In the genomic region with DNA sequence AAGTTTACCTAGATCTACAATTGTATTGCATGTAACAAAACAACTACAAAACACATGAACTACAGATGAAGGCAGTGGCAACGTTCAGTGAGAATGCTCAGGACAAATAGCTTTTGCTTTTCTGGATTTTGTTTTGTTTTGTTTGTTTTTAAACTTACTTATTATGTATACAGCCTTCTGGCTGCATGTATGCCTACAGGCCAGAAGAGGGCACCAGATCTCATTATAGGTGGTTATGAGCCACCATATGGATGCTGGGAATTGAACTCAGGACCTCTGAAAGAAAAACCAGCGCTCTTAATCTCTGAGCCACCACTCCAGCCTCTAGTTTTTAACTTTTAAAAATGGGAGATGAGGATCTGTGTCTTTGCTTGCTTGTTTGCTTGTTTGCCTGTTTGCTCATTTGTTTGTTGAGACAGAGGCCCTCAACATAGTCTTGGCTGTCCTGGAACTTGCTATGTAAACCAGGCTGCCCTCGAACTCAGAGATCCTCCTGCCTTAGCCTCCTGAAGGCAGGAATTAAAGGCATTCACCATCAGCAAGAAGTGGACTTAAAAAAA, we compare ENCODE assay signal across 8 mouse cellular contexts. TPM values are rescaled to one million over a fixed set of nuclear protein-coding genes. Genes with fewer than 3 reads are reported as not detected.
DNase-seq lines count a peak whose midpoint lies in the region; ATAC-seq lines count a peak whose summit lies in the region.

No protein-coding gene starts in this region.

- no peak for DNase-seq in heart, postnatal 10 days
- DNase-seq in MN1 (ENCODE audit: low spot score), result peak; percentile 42
- no peak for DNase-seq in hindbrain, embryonic 10.5 days (ENCODE audit: low spot score)
- no peak for DNase-seq in midbrain, embryonic 10.5 days (ENCODE audit: low spot score)
- DNase-seq in embryo, embryonic 9.5 days (ENCODE audit: extremely low spot score), result no peak
- DNase-seq in gastrocnemius, adult 18-20 months (ENCODE audit: low spot score), result no peak
- no peak for DNase-seq in layer of hippocampus, adult 9-11 months

- H3K9me3 ChIP-seq in heart, embryonic 15.5 days (replicated peaks), result no peaks in the 10 kb centered on the region
- H3K9me3 ChIP-seq in hindbrain, embryonic 10.5 days, result no peaks in the 10 kb centered on the region
- no peaks in the 10 kb centered on the region for H3K9me3 ChIP-seq in midbrain, embryonic 10.5 days (replicated peaks)

- peak overlapping the region; percentile 74 for H3K4me3 ChIP-seq in heart, embryonic 15.5 days
- peak overlapping the region; percentile 76 for H3K4me3 ChIP-seq in hindbrain, embryonic 10.5 days
- peak overlapping the region; percentile 75 for H3K4me3 ChIP-seq in midbrain, embryonic 10.5 days

- H3K4me1 ChIP-seq in heart, embryonic 15.5 days (replicated peaks), result no peaks in the 10 kb centered on the region
- no peaks in the 10 kb centered on the region for H3K4me1 ChIP-seq in hindbrain, embryonic 10.5 days (replicated peaks)
- H3K4me1 ChIP-seq in midbrain, embryonic 10.5 days, result peaks cover 5% of the 10 kb centered on the region; the same call in 1 of the 2 replicates

- H3K27me3 ChIP-seq in heart, embryonic 15.5 days, result no peaks in the 10 kb centered on the region
- H3K27me3 ChIP-seq in hindbrain, embryonic 10.5 days (ENCODE audit: insufficient read depth, poor library complexity, severe bottlenecking), result peaks cover 7% of the 10 kb centered on the region; the same call in 1 of the 2 replicates
- H3K27me3 ChIP-seq in midbrain, embryonic 10.5 days (ENCODE audit: low read depth, poor library complexity, severe bottlenecking), result no peaks in the 10 kb centered on the region

- H3K27ac ChIP-seq in heart, embryonic 15.5 days, result peak overlapping the region; percentile 91; the same call in 1 of the 2 replicates
- no peak overlapping the region for H3K27ac ChIP-seq in hindbrain, embryonic 10.5 days
- no peak overlapping the region for H3K27ac ChIP-seq in midbrain, embryonic 10.5 days (replicated peaks)

- ATAC-seq in heart, embryonic 15.5 days (replicated peaks; ENCODE audit: insufficient number of reproducible peaks, insufficient read depth, low FRiP score, low read depth), result no peak

- WGBS in heart, embryonic 15.5 days, result 71% methylated on average over 3 of the region's 3 CpGs
- 64% methylated on average over 3 of the region's 3 CpGs for WGBS in hindbrain, embryonic 10.5 days
- 69% methylated on average over 3 of the region's 3 CpGs for WGBS in midbrain, embryonic 10.5 days

- H3K36me3 ChIP-seq in heart, embryonic 15.5 days, result no peaks in the 10 kb centered on the region
- no peaks in the 10 kb centered on the region for H3K36me3 ChIP-seq in hindbrain, embryonic 10.5 days
- no peaks in the 10 kb centered on the region for H3K36me3 ChIP-seq in midbrain, embryonic 10.5 days

- peak overlapping the region; percentile 58 for H3K4me2 ChIP-seq in heart, embryonic 15.5 days

- intact Hi-C loops in heart, postnatal 10 days (cut with DNase I), result no loop called here

- H3K9ac ChIP-seq in heart, embryonic 15.5 days, result no peak overlapping the region; the same call in 1 of the 2 replicates

RNA-seq across cellular contexts. Expression of gene Fcgr3, which starts 21.1 kb away (rescaled TPM):
- polyA plus RNA-seq in heart, embryonic 15.5 days (2015; fragmentation: Nextera tagmentation; extraction: Ambion mirVana), result 10.4 and 11.9 TPM in 2 replicates
- total RNA-seq in heart, postnatal 10 days (2021), result 1 to 10 TPM; 7.4 to 8.9 TPM
- polyA plus RNA-seq in hindbrain, embryonic 10.5 days (2016; fragmentation: Nextera tagmentation; extraction: Ambion mirVana), result 4.7 and 7.6 TPM in 2 replicates
- 5.5 and 7.8 TPM in 2 replicates for polyA plus RNA-seq in midbrain, embryonic 10.5 days (2016; fragmentation: Nextera tagmentation; extraction: Ambion mirVana)
- 1 to 10 TPM; 1.8 to 4.4 TPM for total RNA-seq in gastrocnemius, adult 18-20 months (2021)

RNA-seq across cellular contexts. Expression of gene Fcgr4, which starts 25.0 kb away (rescaled TPM):
- polyA plus RNA-seq in heart, embryonic 15.5 days (2015; fragmentation: Nextera tagmentation; extraction: Ambion mirVana), result 1.1 and 1.4 TPM in 2 replicates
- total RNA-seq in heart, postnatal 10 days (2021), result not detected
- 0.30 and 0.64 TPM in 2 replicates for polyA plus RNA-seq in hindbrain, embryonic 10.5 days (2016; fragmentation: Nextera tagmentation; extraction: Ambion mirVana)
- polyA plus RNA-seq in midbrain, embryonic 10.5 days (2016; fragmentation: Nextera tagmentation; extraction: Ambion mirVana), result 0.25 TPM in 1 of 2 replicates, not detected in the other
- total RNA-seq in gastrocnemius, adult 18-20 months (2021), result not detected
